Mouse (Mus musculus) R1 (cell line): Measurements from ENCODE around the gene Xpo1.
"Not testable (repeated sequence)": the region's sequence is repeated elsewhere in the genome, so short reads cannot be mapped to it uniquely, and the experiment has no call there.

Experiments
- DNase-seq: peaks from one replicate; pipeline ENCODE4 v3.0.0-alpha.2; 2018; ENCODE audit warnings: low read depth, low spot score

The Xpo1 gene

GRCm38 (mm10) chr11:23255427-23256193 lies at the start of gene Xpo1:
Gene Xpo1 (plus strand): TSS chr11:23256041.
- DNase-seq = peak; percentile 100

- DNase-seq = no peak
Observed at GRCm38 (mm10) chr11:23209717-23210116, 46.1 kb upstream of the Xpo1 start.

- DNase-seq = peak; percentile 80
Observed at GRCm38 (mm10) chr11:23210590-23211510, 45.0 kb upstream of the Xpo1 start.

- no peak for DNase-seq
Observed at GRCm38 (mm10) chr11:23217430-23217829, 38.4 kb upstream of the Xpo1 start.

- no peak for DNase-seq
Observed at GRCm38 (mm10) chr11:23236015-23236414, 19.8 kb upstream of the Xpo1 start.

GRCm38 (mm10) chr11:23253931-23254330 lies 1.9 kb upstream of the Xpo1 start:
- DNase-seq = no peak

- DNase-seq = no peak
Observed at GRCm38 (mm10) chr11:23254548-23254947, 1.3 kb upstream of the Xpo1 start.

GRCm38 (mm10) chr11:23255053-23255426 lies 801 bp upstream of the Xpo1 start:
- no peak for DNase-seq

- DNase-seq = no peak
Observed at GRCm38 (mm10) chr11:23256194-23256802, 457 bp downstream of the Xpo1 start.

- peak; percentile 95 for DNase-seq
Observed at GRCm38 (mm10) chr11:23256803-23257704, 1.2 kb downstream of the Xpo1 start.

- no peak for DNase-seq
Observed at GRCm38 (mm10) chr11:23259073-23259472, 3.2 kb downstream of the Xpo1 start.

GRCm38 (mm10) chr11:23259481-23259880 lies 3.6 kb downstream of the Xpo1 start:
- no peak for DNase-seq

GRCm38 (mm10) chr11:23260186-23260585 lies 4.3 kb downstream of the Xpo1 start:
- DNase-seq = no peak

- DNase-seq = peak; percentile 76
Observed at GRCm38 (mm10) chr11:23261490-23261889, 5.6 kb downstream of the Xpo1 start.

GRCm38 (mm10) chr11:23264949-23265348 lies 9.1 kb downstream of the Xpo1 start:
- DNase-seq = peak; percentile 90

GRCm38 (mm10) chr11:23271770-23272724 lies 16.2 kb downstream of the Xpo1 start:
- DNase-seq = peak; percentile 66

- no peak for DNase-seq
Observed at GRCm38 (mm10) chr11:23275780-23276179, 19.9 kb downstream of the Xpo1 start.

GRCm38 (mm10) chr11:23284469-23284868 lies 28.6 kb downstream of the Xpo1 start:
- DNase-seq = no peak

- not testable (repeated sequence) for DNase-seq
Observed at GRCm38 (mm10) chr11:23288866-23289265, 33.0 kb downstream of the Xpo1 start.

- no peak for DNase-seq
Observed at GRCm38 (mm10) chr11:23297379-23297778, 41.5 kb downstream of the Xpo1 start.
